Mouse (Mus musculus): ENCODE measurements around the gene Atp13a4. TPM values are rescaled to one million over a fixed set of nuclear protein-coding genes. Genes with fewer than 3 reads are reported as not detected.

Gene Atp13a4
- polyA plus RNA-seq, 1 experiment from 2014 or later, result not detected

- 69% methylated on average over 4 of the region's 4 CpGs for WGBS (ENCODE audit: insufficient replicate concordance)
- Histone ChIP-seq H3K9me3 (replicated peaks) (no peaks in the 10 kb centered on the region), H3K4me3 (no peak overlapping the region), H3K9ac (no peak overlapping the region), H3K4me2 (no peak overlapping the region), H3K36me3 (no peaks in the 10 kb centered on the region), H3K27ac (no peak overlapping the region), H3K27me3 (replicated peaks) (no peaks in the 10 kb centered on the region), H3K4me1 (no peaks in the 10 kb centered on the region)
- no peak for ATAC-seq
Observed at GRCm38 (mm10) chr16:29535866-29536265, 8.8 kb downstream of the Atp13a4 start.

DNA sequence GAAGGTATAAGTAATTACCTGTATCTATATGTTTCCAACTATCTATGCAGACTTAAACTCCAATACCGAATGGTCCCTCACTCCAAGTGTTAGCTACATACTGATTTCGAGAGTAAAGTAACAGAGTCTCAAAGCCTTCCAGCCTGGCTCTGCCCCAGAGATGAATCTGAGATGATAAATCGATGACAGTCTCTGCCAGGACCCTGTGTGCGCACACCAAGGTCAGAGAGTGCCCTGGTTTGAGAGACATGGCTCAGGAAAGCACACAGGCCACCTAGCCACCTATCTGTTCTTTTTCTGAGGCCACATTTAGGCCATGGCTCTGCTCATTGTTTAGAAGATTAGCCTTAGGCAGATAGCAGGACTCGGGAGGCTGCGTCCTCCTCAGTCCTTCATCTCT, 11.0 kb downstream of the Atp13a4 start:
- Histone ChIP-seq H3K9me3 (replicated peaks) (no peaks in the 10 kb centered on the region), H3K4me3 (no peak overlapping the region), H3K9ac (no peak overlapping the region), H3K4me2 (no peak overlapping the region), H3K27ac (no peak overlapping the region), H3K36me3 (no peaks in the 10 kb centered on the region), H3K4me1 (no peaks in the 10 kb centered on the region), H3K27me3 (replicated peaks) (no peaks in the 10 kb centered on the region)
- 50% methylated on average over 6 of the region's 6 CpGs for WGBS (ENCODE audit: insufficient replicate concordance)
- no peak for ATAC-seq

- 77% methylated on average over 6 of the region's 6 CpGs for WGBS (ENCODE audit: insufficient replicate concordance)
- Histone ChIP-seq H3K4me1 (no peaks in the 10 kb centered on the region), H3K9ac (no peak overlapping the region), H3K36me3 (no peaks in the 10 kb centered on the region), H3K27ac (no peak overlapping the region), H3K4me3 (no peak overlapping the region), H3K4me2 (no peak overlapping the region), H3K9me3 (replicated peaks) (no peaks in the 10 kb centered on the region), H3K27me3 (replicated peaks) (no peaks in the 10 kb centered on the region)
- no peak for ATAC-seq
Observed at GRCm38 (mm10) chr16:29527085-29527484, 17.6 kb downstream of the Atp13a4 start.

GRCm38 (mm10) chr16:29526585-29526984, 18.1 kb downstream of the Atp13a4 start:
- Histone ChIP-seq H3K4me2 (no peak overlapping the region), H3K27ac (no peak overlapping the region), H3K9me3 (replicated peaks) (no peaks in the 10 kb centered on the region), H3K4me1 (no peaks in the 10 kb centered on the region), H3K4me3 (no peak overlapping the region), H3K27me3 (replicated peaks) (no peaks in the 10 kb centered on the region), H3K36me3 (no peaks in the 10 kb centered on the region), H3K9ac (no peak overlapping the region)
- ATAC-seq, result no peak
- WGBS (ENCODE audit: insufficient replicate concordance), result 67% methylated on average over 8 of the region's 8 CpGs

- Histone ChIP-seq H3K27ac (no peak overlapping the region), H3K4me1 (no peaks in the 10 kb centered on the region), H3K27me3 (replicated peaks) (no peaks in the 10 kb centered on the region), H3K36me3 (no peaks in the 10 kb centered on the region), H3K4me2 (no peak overlapping the region), H3K9ac (no peak overlapping the region), H3K4me3 (no peak overlapping the region), H3K9me3 (replicated peaks) (no peaks in the 10 kb centered on the region)
- 45% methylated on average over 3 of the region's 3 CpGs for WGBS (ENCODE audit: insufficient replicate concordance)
- ATAC-seq, result no peak
Observed at GRCm38 (mm10) chr16:29512495-29512894, 32.2 kb downstream of the Atp13a4 start.

DNA sequence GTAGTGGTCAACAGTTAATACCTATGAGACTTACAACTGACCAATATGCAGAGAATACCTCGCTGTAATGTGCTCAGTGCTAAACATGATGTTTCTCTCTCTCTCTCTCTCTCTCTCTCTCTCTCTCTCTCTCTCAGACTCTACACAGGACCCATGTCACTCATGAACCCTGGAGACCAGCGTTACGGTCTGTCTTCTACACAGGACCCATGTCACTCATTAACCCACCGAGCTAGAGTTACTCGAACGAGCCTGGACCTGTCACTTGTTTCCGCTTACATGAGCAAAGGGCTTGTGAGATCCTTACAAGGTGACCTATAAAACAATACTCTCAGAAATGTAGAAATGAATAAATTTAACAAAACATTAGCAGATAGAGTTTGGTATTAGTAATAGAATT, 33.9 kb downstream of the Atp13a4 start:
- Histone ChIP-seq H3K4me1 (no peaks in the 10 kb centered on the region), H3K9me3 (replicated peaks) (no peaks in the 10 kb centered on the region), H3K27ac (no peak overlapping the region), H3K27me3 (replicated peaks) (no peaks in the 10 kb centered on the region), H3K9ac (no peak overlapping the region), H3K4me2 (no peak overlapping the region), H3K36me3 (no peaks in the 10 kb centered on the region), H3K4me3 (no peak overlapping the region)
- ATAC-seq, result no peak
- WGBS (ENCODE audit: insufficient replicate concordance), result 69% methylated on average over 7 of the region's 7 CpGs

GRCm38 (mm10) chr16:29509881-29510280, 34.8 kb downstream of the Atp13a4 start:
- Histone ChIP-seq H3K4me3 (no peak overlapping the region), H3K9me3 (replicated peaks) (no peaks in the 10 kb centered on the region), H3K4me2 (no peak overlapping the region), H3K4me1 (no peaks in the 10 kb centered on the region), H3K27me3 (replicated peaks) (no peaks in the 10 kb centered on the region), H3K9ac (no peak overlapping the region), H3K27ac (no peak overlapping the region), H3K36me3 (no peaks in the 10 kb centered on the region)
- WGBS (ENCODE audit: insufficient replicate concordance), result 43% methylated on average over 3 of the region's 3 CpGs
- no peak for ATAC-seq

DNA sequence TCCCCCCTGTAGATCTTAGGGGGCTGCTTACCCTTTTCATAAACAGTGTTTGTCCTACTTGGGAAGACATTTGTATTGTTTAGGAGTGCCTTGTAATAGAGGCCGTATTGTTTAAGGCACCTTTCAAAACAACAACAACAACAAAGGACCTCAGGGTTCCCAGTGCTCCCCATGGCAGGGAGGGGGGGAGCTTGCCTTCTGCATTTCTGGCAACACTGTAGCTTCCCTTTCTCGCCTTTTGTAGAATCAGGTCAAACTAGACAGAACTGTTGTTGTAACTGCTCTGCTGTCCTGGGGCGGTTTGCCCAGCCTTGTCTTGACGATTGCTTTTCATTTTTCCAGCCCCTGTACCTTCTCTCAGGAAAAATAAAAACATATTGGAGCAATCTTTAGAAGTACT, 40.0 kb downstream of the Atp13a4 start:
- no peaks in the 10 kb centered on the region for H3K27me3 ChIP-seq (replicated peaks)
- H3K9me3 ChIP-seq (replicated peaks), result no peaks in the 10 kb centered on the region
- H3K4me2 ChIP-seq, result no peak overlapping the region
- no peak overlapping the region for H3K9ac ChIP-seq
- WGBS (ENCODE audit: insufficient replicate concordance), result 62% methylated on average over 4 of the region's 4 CpGs
- no peaks in the 10 kb centered on the region for H3K4me1 ChIP-seq
- ATAC-seq, result no peak
- no peak overlapping the region for H3K4me3 ChIP-seq
- H3K36me3 ChIP-seq, result no peaks in the 10 kb centered on the region
- H3K27ac ChIP-seq, result no peak overlapping the region

GRCm38 (mm10) chr16:29504198-29504597, 40.5 kb downstream of the Atp13a4 start:
- 71% methylated on average over 9 of the region's 9 CpGs for WGBS (ENCODE audit: insufficient replicate concordance)
- no peak for ATAC-seq

GRCm38 (mm10) chr16:29491031-29491430, 53.6 kb downstream of the Atp13a4 start:
- Histone ChIP-seq H3K27ac (no peak overlapping the region), H3K9me3 (replicated peaks) (no peaks in the 10 kb centered on the region), H3K9ac (no peak overlapping the region), H3K4me3 (no peak overlapping the region), H3K36me3 (no peaks in the 10 kb centered on the region), H3K27me3 (replicated peaks) (no peaks in the 10 kb centered on the region), H3K4me1 (no peaks in the 10 kb centered on the region), H3K4me2 (no peak overlapping the region)
- WGBS (ENCODE audit: insufficient replicate concordance), result 44% methylated on average over 3 of the region's 3 CpGs
- ATAC-seq, result no peak

More at GRCm38 (mm10) chr16:29504198-29504597, 40.5 kb downstream of the Atp13a4 start:
- Histone ChIP-seq H3K9ac (no peak overlapping the region), H3K36me3 (no peaks in the 10 kb centered on the region), H3K4me1 (no peaks in the 10 kb centered on the region), H3K27ac (no peak overlapping the region), H3K27me3 (replicated peaks) (no peaks in the 10 kb centered on the region), H3K4me3 (no peak overlapping the region), H3K9me3 (replicated peaks) (no peaks in the 10 kb centered on the region), H3K4me2 (no peak overlapping the region)

DNA sequence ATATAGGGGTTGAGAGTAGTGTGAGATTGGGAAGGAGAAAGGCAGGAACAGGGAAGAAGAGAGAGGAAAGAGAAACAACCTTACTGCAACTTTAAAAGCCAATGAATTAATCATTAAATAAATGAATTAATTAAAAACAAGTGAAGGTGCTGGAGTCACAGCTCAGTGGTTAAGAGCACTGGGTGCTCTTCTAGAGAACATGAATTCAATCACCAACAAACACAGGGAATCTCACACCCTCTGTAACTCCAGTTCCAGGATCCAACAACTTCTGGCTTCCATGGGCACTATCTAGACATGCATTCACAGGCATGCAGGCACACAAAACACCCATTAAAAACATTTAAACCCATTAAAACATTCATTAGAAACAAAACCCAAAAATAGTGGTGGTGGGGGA, 63.2 kb downstream of the Atp13a4 start:
- ATAC-seq, result no peak
- Histone ChIP-seq H3K27ac (no peak overlapping the region), H3K9ac (no peak overlapping the region), H3K36me3 (no peaks in the 10 kb centered on the region), H3K4me1 (no peaks in the 10 kb centered on the region), H3K9me3 (replicated peaks) (no peaks in the 10 kb centered on the region), H3K4me2 (no peak overlapping the region), H3K27me3 (replicated peaks) (no peaks in the 10 kb centered on the region), H3K4me3 (no peak overlapping the region)

- H3K4me1 ChIP-seq, result no peaks in the 10 kb centered on the region
- no peak overlapping the region for H3K9ac ChIP-seq
- H3K27ac ChIP-seq, result no peak overlapping the region
- no peak overlapping the region for H3K4me2 ChIP-seq
- no peaks in the 10 kb centered on the region for H3K36me3 ChIP-seq
- no peaks in the 10 kb centered on the region for H3K9me3 ChIP-seq (replicated peaks)
- WGBS (ENCODE audit: insufficient replicate concordance), result 66% methylated on average over 6 of the region's 6 CpGs
- H3K27me3 ChIP-seq (replicated peaks), result no peaks in the 10 kb centered on the region
- no peak for ATAC-seq
- no peak overlapping the region for H3K4me3 ChIP-seq
Observed at GRCm38 (mm10) chr16:29480396-29480795, 64.3 kb downstream of the Atp13a4 start.

GRCm38 (mm10) chr16:29463798-29464197, 80.9 kb downstream of the Atp13a4 start:
- Histone ChIP-seq H3K36me3 (no peaks in the 10 kb centered on the region), H3K27ac (no peak overlapping the region), H3K27me3 (replicated peaks) (no peaks in the 10 kb centered on the region), H3K4me2 (no peak overlapping the region), H3K9ac (no peak overlapping the region), H3K9me3 (replicated peaks) (no peaks in the 10 kb centered on the region), H3K4me3 (no peak overlapping the region), H3K4me1 (no peaks in the 10 kb centered on the region)
- 45% methylated on average over 3 of the region's 3 CpGs for whole genome bisulfite sequencing (ENCODE audit: insufficient replicate concordance)
- no peak for ATAC-seq
